Mouse (Mus musculus) bone marrow, adult 2 months (tissue): ENCODE measurements around the gene Slc25a3. TPM values are rescaled to one million over a fixed set of nuclear protein-coding genes. Genes with fewer than 3 reads are reported as not detected.

Experiments used
- H3K27ac ChIP-seq: fragments of 200-500 bp; 2 replicates; pipeline ENCODE4 v1.5.1; 2012; ENCODE audit warnings: low read depth, mild to moderate bottlenecking, control low read depth, inconsistent platforms, low read length; ENCODE audit not compliant: control insufficient read depth, poor library complexity, insufficient read depth
- H3K4me1 ChIP-seq: fragments of 200-500 bp; 2 replicates; pipeline ENCODE4 v1.6.1; 2011; ENCODE audit warnings: low read length; ENCODE audit not compliant: control insufficient read depth, insufficient read depth
- H3K4me3 ChIP-seq: fragments of 200-500 bp; replicated peaks from 2 replicates; pipeline ENCODE3; 2011; ENCODE audit warnings: mild to moderate bottlenecking, low read depth, low read length, control low read depth; ENCODE audit not compliant: control insufficient read depth
- CTCF ChIP-seq: fragments of 200-500 bp; IDR thresholded peaks from 2 replicates; pipeline ENCODE4 v1.5.1; 2011; ENCODE audit warnings: low read length, control low read depth; ENCODE audit not compliant: control insufficient read depth, insufficient read depth
- POLR2A ChIP-seq: fragments of 200-500 bp; IDR thresholded peaks from 2 replicates; pipeline ENCODE4 v1.6.1; 2011; ENCODE audit warnings: low read depth, mild to moderate bottlenecking, control low read depth, low read length, borderline replicate concordance; ENCODE audit not compliant: control insufficient read depth
- WGBS: fragments of 180-500 bp; shearing (Covaris S2); methylation state at CpG from one replicate; pipeline ENCODE4 v1.1.7; 2018; 5-methylcytosine and 5-hydroxymethylcytosine counted together
- polyA plus RNA-seq: library from polyadenylated mRNA; stranded (reverse); fragments of >200 nt; gene quantifications from 2 replicates; pipeline ENCODE4 v1.2.4, GENCODE M21; 2011; ENCODE audit warnings: low replicate concordance; ENCODE audit not compliant: missing spikeins, insufficient read depth, insufficient read length

The Slc25a3 gene
- polyA plus RNA-seq, 1 experiment, result 223 TPM

DNA sequence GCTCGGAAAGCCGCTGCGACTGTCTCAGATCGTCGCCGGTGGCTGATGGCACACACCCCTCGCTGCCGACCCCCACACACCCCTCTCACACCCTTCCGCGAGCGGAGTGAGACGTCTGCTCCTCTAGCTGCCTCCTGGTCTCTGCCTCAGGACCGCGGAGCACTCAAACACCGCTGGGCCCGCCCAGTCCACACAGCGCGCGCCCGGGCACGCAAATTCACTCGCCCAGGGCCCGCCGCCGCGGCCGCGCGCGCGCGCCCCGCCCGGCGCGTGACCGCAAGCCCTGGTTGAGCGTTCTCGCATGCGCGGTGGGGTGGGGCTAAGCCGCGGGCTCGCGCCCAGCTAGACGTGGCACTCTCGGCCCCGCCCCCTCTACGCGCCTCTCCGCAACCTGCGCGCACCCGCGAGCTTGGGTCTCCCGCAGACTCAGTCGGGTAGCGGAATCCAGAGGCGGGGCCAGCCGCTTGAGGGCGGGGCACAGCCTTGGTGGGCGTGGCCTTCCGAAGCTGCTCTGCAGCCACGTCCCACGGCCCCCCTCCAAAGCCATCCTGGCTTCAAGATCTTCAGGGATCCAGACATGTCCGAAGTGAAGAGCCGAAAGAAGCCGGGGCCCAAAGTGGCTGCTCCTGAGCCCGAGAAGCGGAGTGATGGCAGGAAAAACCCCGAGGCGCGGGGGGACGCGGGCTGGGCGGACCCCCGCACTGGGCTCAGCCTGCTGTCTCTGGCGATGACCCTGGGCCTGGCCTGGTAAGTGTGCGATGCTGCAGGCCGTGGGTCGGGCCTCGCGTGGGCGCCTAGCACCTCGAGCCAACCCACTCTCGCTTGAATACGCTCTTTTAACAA lies 41.1 kb downstream of the Slc25a3 start, which contains the start of the genes Apaf1 and Ikbip:
TSS of gene Apaf1 (minus strand) at position 221 of the 843 bp plus-strand sequence.
TSS of gene Ikbip (plus strand) at position 391 of the 843 bp plus-strand sequence.
- TF ChIP-seq POLR2A (peak; percentile 95), CTCF (no peak)
- Histone ChIP-seq H3K4me1 (no peaks in the 10 kb centered on the region; the same call in 1 of the 2 replicates), H3K4me3 (peak within 1 kb of the TSS; percentile 100), H3K27ac (peak within 1 kb of the TSS; percentile 97)
- WGBS, result under 1% methylated on average over 86 of the region's 87 CpGs

- Histone ChIP-seq H3K27ac (peak overlapping the region; percentile 97), H3K4me3 (peak overlapping the region; percentile 100), H3K4me1 (no peaks in the 10 kb centered on the region; the same call in 1 of the 2 replicates)
- WGBS, result 0% methylated on average over 27 of the region's 27 CpGs
- TF ChIP-seq CTCF (no peak), POLR2A (no peak)
Measured at GRCm38 (mm10) chr10:91081959-91082507, 41.8 kb downstream of the Slc25a3 start.

DNA sequence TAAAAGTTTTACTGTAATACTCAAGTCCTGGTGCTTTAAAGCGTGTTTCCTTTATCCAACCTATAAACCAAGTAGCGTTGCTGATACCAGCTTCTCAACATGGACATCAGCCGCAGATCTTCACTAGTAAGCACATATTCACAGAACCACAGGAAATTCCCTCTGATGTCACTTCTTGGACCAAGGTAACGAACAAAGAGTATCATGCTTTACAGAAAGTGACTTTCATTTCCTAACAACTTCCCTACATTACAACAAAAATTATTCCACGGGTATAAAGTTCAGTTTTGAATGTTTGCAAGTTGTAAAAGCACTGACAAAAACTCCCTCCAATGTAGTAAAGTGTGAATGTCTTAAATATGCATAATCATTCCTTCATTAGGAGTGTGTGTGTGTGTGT lies 43.3 kb downstream of the Slc25a3 start:
- TF ChIP-seq CTCF, result no peak
- no peak for TF ChIP-seq POLR2A
- H3K27ac ChIP-seq, result no peak overlapping the region
- WGBS, result 18% methylated on average over 5 of the region's 5 CpGs
- H3K4me3 ChIP-seq, result no peak overlapping the region
- H3K4me1 ChIP-seq, result no peaks in the 10 kb centered on the region; the same call in 1 of the 2 replicates

DNA sequence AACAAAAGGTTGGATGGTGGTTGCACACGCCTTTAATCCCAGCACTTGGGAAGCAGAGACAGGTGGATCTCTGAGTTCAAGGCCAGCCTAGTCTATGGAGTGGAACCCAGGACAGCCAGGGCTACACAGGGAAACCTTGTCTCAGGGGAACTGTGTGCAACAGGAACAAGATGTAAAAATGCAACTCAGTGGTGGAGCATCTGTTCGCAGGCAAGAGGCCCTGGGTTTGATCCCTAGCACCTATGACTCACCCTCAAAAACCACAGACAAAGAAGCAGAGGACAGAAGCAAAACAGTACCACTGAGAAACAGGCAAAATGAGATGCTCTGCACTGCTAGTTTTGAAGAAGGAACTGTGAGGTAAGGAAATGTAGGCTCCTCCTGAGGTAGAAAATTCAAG lies 47.2 kb downstream of the Slc25a3 start:
- no peaks in the 10 kb centered on the region for H3K4me1 ChIP-seq
- 57% methylated on average over 2 of the region's 2 CpGs for WGBS

DNA sequence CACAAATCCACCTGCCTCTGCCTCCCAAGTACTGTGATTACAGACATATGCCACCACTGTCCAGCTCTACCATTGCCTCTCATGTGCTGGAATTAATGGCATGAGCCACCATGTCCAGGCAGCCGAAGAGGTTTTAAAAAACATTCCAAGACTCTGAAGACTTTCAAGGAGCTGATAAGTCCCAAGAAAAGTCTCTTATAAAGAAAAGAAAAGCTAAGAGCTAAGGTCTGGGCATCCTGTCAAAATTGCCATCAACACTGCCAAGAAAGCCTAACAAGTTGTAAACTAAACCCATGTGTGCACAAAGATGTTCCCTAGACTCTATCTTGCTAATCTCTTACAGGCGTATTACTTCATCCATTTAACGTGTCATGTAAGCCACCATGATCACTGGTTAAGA lies 50.5 kb downstream of the Slc25a3 start:
- TF ChIP-seq POLR2A (no peak), CTCF (no peak)
- WGBS, result 80% methylated on average over 3 of the region's 3 CpGs
- H3K27ac ChIP-seq, result no peak overlapping the region
- no peaks in the 10 kb centered on the region for H3K4me1 ChIP-seq
- H3K4me3 ChIP-seq, result no peak overlapping the region

More for the DNA sequence above, 47.2 kb downstream of the Slc25a3 start:
- no peak for TF ChIP-seq CTCF
- no peak for TF ChIP-seq POLR2A
- Histone ChIP-seq H3K4me3 (no peak overlapping the region), H3K27ac (no peak overlapping the region)

DNA sequence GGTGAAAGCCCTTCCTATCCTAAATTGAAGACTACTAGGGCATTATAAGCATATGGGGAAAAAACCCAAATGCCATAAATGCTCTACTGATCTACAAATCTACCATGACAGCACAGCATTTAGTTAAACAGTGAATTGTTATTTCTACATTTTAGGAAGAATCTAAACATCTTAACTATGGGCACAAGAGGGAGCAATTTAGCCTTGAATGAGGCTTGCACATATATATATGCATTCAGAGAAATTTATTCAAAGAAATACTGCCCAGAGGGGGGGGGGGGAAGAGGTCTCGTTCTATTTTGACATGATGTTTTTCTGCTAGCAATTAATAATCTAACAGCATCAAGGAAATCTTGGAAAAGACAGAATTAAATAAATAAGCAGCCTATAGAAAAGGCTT lies 52.1 kb downstream of the Slc25a3 start:
- no peak for TF ChIP-seq POLR2A
- TF ChIP-seq CTCF, result no peak
- WGBS, result 27% methylated on average over 1 of the region's 1 CpGs
- no peak overlapping the region for H3K27ac ChIP-seq
- H3K4me3 ChIP-seq, result no peak overlapping the region
- H3K4me1 ChIP-seq, result no peaks in the 10 kb centered on the region

Other genes starting within 250 kb of the Slc25a3 start
- 34.6 and 35.4 TPM in 2 replicates for gene Apaf1, start 41.3 kb downstream of the Slc25a3 start, polyA plus RNA-seq
- 4.3 and 8.8 TPM in 2 replicates for gene Ikbip, start 41.1 kb downstream of the Slc25a3 start, polyA plus RNA-seq
- gene Tmpo, start 57.3 kb upstream of the Slc25a3 start, polyA plus RNA-seq, result 212 and 250 TPM in 2 replicates